Mouse (Mus musculus): ENCODE data around the gene Ugt1a5.

Ugt1a5 gene

GRCm38 (mm10) chr1:88260604-88261377 lies 95.0 kb downstream of the Ugt1a5 start:
- no peak for DNase-seq (ENCODE audit: low read depth, low spot score)

GRCm38 (mm10) chr1:88261706-88262105 lies 95.9 kb downstream of the Ugt1a5 start:
- DNase-seq (ENCODE audit: low read depth, low spot score), result no peak

GRCm38 (mm10) chr1:88262255-88262654 lies 96.4 kb downstream of the Ugt1a5 start:
- DNase-seq (ENCODE audit: low read depth, low spot score), result no peak

GRCm38 (mm10) chr1:88262961-88263360 lies 97.1 kb downstream of the Ugt1a5 start:
- DNase-seq (ENCODE audit: low read depth, low spot score), result no peak

GRCm38 (mm10) chr1:88263778-88264177 lies 98.0 kb downstream of the Ugt1a5 start:
- DNase-seq (ENCODE audit: low read depth, low spot score), result no peak

GRCm38 (mm10) chr1:88264237-88264868 lies 98.5 kb downstream of the Ugt1a5 start:
- DNase-seq (ENCODE audit: low read depth, low spot score), result no peak

- no peak for DNase-seq (ENCODE audit: low read depth, low spot score)
These were observed 99.0 kb downstream of the Ugt1a5 start for GRCm38 (mm10) chr1:88264869-88265240.

- DNase-seq (ENCODE audit: low read depth, low spot score), result no peak
These were observed 100.3 kb downstream of the Ugt1a5 start for GRCm38 (mm10) chr1:88266123-88266522.

- no peak for DNase-seq (ENCODE audit: low read depth, low spot score)
These were observed 101.7 kb downstream of the Ugt1a5 start for GRCm38 (mm10) chr1:88267489-88267888.

GRCm38 (mm10) chr1:88268070-88268469 lies 102.3 kb downstream of the Ugt1a5 start:
- DNase-seq (ENCODE audit: low read depth, low spot score), result no peak
